Mouse (Mus musculus): ENCODE measurements around the gene Hoxa11. TPM values are rescaled to one million over a fixed set of nuclear protein-coding genes. Genes with fewer than 3 reads are reported as not detected.
A peak's percentile ranks its signal among the peaks of the same experiment; 100 is the strongest.

The Hoxa11 gene
- total and polyA plus RNA-seq, 2 experiments, result not detected

DNA sequence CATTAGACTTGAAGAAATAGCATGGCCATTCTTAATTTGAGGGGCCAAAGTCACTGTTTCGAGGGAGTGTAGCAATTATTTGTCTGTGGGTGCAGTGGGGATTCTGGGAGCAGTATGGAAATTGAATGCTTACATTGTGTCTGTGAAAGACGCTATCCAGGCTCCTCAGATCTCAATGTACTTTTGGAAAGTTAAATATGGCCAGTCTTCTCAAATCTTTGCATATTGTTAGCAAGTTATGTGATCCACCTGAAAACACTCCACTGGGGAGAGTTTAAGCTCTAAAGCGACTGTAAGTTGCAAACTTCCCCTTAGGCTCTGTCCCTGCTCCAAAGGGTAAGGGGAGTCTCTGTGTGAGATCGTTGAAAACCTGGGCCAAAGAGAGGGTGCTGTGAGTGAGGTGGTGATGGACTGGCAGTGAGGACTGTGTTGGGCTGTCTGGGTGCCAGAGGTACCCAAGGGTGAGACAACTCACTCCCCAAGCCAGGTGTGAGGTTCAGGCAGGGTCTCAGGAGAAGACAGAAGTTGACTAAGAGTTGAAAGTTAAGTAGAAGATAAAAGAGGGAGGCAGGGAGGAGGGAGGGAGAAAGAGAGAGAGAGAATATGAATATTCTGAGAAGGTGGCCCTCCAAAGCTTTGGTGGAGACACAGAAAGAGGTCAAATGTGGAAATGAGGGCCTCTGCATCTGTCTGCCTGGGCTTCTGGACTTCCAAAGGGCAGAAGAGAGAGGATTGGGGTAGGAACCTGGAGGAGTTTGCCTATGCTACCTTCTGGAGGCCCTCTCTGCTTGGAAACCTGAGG, 38.5 kb downstream of the Hoxa11 start:
- 28% methylated on average over 4 of the region's 4 CpGs for WGBS
- Histone ChIP-seq H3K27me3 (ENCODE audit: control insufficient read depth, insufficient read depth, low read length) (peaks cover 47% of the 10 kb centered on the region), H3K4me1 (ENCODE audit: control insufficient read depth, insufficient read depth, low read length) (no peaks in the 10 kb centered on the region; the same call in 1 of the 2 replicates), H3K4me3 (ENCODE audit: insufficient read depth, low read depth, low read length) (no peak overlapping the region), H3K79me2 (ENCODE audit: control insufficient read depth, insufficient read depth, low read length) (no peaks in the 10 kb centered on the region), H3K27ac (replicated peaks; ENCODE audit: insufficient read depth, low read depth, low read length) (no peak overlapping the region), H3K9ac (ENCODE audit: low read depth, low read length) (no peak overlapping the region), H3K36me3 (ENCODE audit: control insufficient read depth, insufficient read depth, low read length) (no peaks in the 10 kb centered on the region)
- no peak for DNase-seq (ENCODE audit: extremely low read depth, low read depth, low spot score)
- TF ChIP-seq CTCF (IDR thresholded peaks at IDR 0.05; ENCODE audit: low read depth, low read length), result no peak
- TF ChIP-seq POLR2A (IDR thresholded peaks at IDR 0.05; ENCODE audit: extremely low read depth, insufficient read depth, low read length), result no peak

DNA sequence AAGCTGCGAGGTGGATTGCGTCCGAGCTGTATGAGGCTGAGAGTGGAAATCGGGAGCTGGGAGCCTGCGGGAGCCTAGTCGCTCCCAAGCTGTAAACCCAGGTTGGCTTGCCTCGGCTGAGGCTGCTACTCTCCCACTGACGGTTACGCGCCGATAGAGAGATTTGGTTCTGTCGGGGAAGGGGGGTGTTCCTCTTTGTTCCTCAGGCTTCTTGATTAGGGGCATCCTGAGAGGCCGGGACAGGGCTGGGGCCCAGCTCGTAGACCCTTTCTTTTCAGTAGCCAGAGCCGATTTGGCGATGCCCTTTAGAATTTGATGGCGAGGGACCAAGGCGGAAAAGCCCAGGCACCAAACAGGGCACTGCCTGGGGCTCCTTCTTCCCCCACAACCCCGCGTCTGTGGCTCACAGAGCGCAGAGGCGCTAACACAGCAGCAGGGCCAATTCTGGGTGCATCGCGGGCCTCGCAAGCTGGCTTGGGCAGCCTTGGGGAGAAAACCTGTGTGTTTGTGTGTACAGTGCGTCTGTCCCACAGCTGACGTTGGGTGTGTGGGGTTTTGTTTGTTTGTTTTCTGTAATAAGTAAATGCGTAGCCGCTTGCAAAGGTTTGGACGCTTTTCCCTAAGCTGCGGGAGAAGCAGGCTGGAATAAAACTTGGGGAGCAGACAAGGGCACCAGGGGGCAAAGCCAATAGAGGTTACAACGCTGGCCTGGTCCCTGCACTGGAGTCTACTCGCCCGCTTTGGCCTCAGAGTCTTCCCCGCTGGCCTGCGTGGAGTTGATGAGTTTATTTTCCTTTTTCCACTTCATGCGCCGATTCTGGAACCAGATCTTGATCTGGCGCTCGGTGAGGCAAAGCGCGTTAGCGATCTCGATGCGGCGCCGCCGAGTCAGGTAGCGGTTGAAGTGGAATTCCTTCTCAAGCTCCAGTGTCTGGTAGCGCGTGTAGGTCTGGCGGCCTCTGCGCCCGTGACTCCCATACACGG, 39.7 kb downstream of the Hoxa11 start:
- Histone ChIP-seq H3K4me1 (ENCODE audit: control insufficient read depth, insufficient read depth, low read length) (no peaks in the 10 kb centered on the region; the same call in 1 of the 2 replicates), H3K27me3 (ENCODE audit: control insufficient read depth, insufficient read depth, low read length) (peaks cover 37% of the 10 kb centered on the region), H3K27ac (replicated peaks; ENCODE audit: insufficient read depth, low read depth, low read length) (no peak overlapping the region), H3K9ac (ENCODE audit: low read depth, low read length) (no peak overlapping the region), H3K36me3 (ENCODE audit: control insufficient read depth, insufficient read depth, low read length) (no peaks in the 10 kb centered on the region), H3K79me2 (ENCODE audit: control insufficient read depth, insufficient read depth, low read length) (no peaks in the 10 kb centered on the region), H3K4me3 (ENCODE audit: insufficient read depth, low read depth, low read length) (no peak overlapping the region)
- no peak for TF ChIP-seq POLR2A (IDR thresholded peaks at IDR 0.05; ENCODE audit: extremely low read depth, insufficient read depth, low read length)
- no peak for TF ChIP-seq CTCF (IDR thresholded peaks at IDR 0.05; ENCODE audit: low read depth, low read length)
- 21% methylated on average over 55 of the region's 55 CpGs for WGBS
- DNase-seq (ENCODE audit: extremely low read depth, low read depth, low spot score), result no peak

DNA sequence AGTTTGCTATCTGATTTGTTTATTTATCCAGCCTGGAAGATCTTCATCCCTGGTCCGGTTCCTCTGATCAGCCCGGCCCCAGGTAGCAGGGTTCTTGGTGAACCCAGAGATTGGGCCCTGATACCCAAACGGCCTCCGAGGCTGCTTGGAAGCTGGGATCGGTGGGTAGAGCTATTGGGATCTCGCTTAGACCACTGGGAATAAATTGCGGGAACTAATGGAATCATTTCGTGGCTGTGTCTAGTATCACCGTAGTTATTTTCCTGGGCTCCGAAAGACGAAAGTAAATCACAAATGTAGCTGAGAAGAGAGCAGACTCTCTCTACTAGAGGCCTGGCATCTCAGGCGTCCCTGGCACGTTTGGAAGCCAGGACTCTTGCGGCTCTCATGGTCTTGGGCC, 40.4 kb downstream of the Hoxa11 start:
- Histone ChIP-seq H3K27me3 (ENCODE audit: control insufficient read depth, insufficient read depth, low read length) (peaks cover 36% of the 10 kb centered on the region), H3K9ac (ENCODE audit: low read depth, low read length) (no peak overlapping the region), H3K4me3 (ENCODE audit: insufficient read depth, low read depth, low read length) (no peak overlapping the region), H3K79me2 (ENCODE audit: control insufficient read depth, insufficient read depth, low read length) (no peaks in the 10 kb centered on the region), H3K4me1 (ENCODE audit: control insufficient read depth, insufficient read depth, low read length) (no peaks in the 10 kb centered on the region; the same call in 1 of the 2 replicates), H3K27ac (replicated peaks; ENCODE audit: insufficient read depth, low read depth, low read length) (no peak overlapping the region), H3K36me3 (ENCODE audit: control insufficient read depth, insufficient read depth, low read length) (no peaks in the 10 kb centered on the region)
- TF ChIP-seq CTCF (IDR thresholded peaks at IDR 0.05; ENCODE audit: low read depth, low read length) (no peak), POLR2A (IDR thresholded peaks at IDR 0.05; ENCODE audit: extremely low read depth, insufficient read depth, low read length) (no peak)
- 25% methylated on average over 14 of the region's 14 CpGs for WGBS
- no peak for DNase-seq (ENCODE audit: extremely low read depth, low read depth, low spot score)

DNA sequence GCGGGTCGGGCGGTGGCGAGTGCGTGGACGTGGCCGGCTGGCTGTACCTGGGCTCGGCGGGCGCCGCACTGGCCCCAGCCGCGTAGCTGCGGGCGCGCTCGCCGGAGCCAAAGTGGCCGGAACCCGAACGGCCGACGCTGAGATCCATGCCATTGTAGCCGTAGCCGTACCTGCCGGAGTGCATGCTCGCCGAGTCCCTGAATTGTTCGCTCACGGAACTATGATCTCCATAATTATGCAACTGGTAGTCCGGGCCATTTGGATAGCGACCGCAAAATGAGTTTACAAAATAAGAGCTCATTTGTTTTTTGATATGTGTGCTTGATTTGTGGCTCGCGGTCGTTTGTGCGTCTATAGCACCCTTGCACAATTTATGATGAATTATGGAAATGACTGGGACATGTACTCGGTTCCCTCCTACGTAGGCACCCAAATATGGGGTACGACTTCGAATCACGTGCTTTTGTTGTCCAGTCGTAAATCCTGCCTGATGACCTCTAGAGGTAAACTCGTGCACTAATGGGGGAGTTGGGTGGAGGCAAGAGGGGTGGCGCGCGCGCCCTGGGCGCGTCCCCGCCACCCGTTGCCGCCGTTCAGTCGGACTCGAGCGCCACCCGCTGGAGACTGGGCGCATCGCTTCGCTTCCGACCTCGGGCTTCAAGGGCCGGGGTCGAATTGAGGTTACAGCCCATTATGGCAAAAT, 41.4 kb downstream of the Hoxa11 start, which contains the start of gene Hoxa5:
Gene Hoxa5 (minus strand): TSS at position 538 of the 703 bp plus-strand sequence.
- Histone ChIP-seq H3K79me2 (ENCODE audit: control insufficient read depth, insufficient read depth, low read length) (no peaks in the 10 kb centered on the region), H3K4me3 (ENCODE audit: insufficient read depth, low read depth, low read length) (peak within 1 kb of the TSS; percentile 60), H3K4me1 (ENCODE audit: control insufficient read depth, insufficient read depth, low read length) (no peaks in the 10 kb centered on the region; the same call in 1 of the 2 replicates), H3K9ac (ENCODE audit: low read depth, low read length) (peak within 1 kb of the TSS; percentile 74), H3K27me3 (ENCODE audit: control insufficient read depth, insufficient read depth, low read length) (peaks cover 36% of the 10 kb centered on the region), H3K27ac (replicated peaks; ENCODE audit: insufficient read depth, low read depth, low read length) (peak within 1 kb of the TSS; percentile 26), H3K36me3 (ENCODE audit: control insufficient read depth, insufficient read depth, low read length) (no peaks in the 10 kb centered on the region)
- 4% methylated on average over 65 of the region's 65 CpGs for WGBS
- no peak for TF ChIP-seq POLR2A (IDR thresholded peaks at IDR 0.05; ENCODE audit: extremely low read depth, insufficient read depth, low read length)
- TF ChIP-seq CTCF (IDR thresholded peaks at IDR 0.05; ENCODE audit: low read depth, low read length), result peak; percentile 82
- peak; percentile 43 for DNase-seq (ENCODE audit: extremely low read depth, low read depth, low spot score)

DNA sequence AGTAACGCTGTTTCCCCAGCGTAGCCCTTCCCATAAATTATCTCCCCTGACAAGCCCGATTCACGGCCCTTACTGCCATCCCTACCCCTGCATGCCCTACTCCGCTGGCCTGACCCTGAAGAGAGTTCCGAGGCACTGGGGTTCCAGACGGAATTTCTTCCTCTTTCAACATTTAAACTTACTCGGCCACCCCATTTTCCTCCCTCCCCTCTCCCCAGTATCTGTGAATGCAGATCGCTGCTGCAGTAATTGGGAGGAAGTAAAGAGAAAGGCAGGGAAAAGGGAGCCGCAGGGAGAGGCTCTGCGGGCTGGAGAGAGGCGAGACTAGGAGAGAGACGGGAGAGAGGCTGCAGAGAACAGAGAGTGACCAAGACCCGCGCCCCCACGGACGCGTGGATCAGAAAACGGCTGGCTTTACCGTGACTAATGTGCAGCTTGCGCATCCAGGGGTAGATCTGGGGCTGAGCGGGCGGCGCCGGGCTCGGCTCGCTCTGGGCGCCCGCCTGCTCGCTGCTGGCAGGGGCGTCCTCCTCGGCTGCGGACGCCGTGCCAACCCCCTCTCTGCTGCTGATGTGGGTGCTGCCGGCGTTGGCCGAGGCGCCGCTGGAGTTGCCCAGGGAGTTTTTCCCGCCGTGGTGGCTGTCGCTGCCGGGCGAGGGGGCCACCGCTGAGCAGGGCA, 42.1 kb downstream of the Hoxa11 start:
- WGBS, result 4% methylated on average over 35 of the region's 46 CpGs
- Histone ChIP-seq H3K79me2 (ENCODE audit: control insufficient read depth, insufficient read depth, low read length) (no peaks in the 10 kb centered on the region), H3K9ac (ENCODE audit: low read depth, low read length) (peak overlapping the region; percentile 74), H3K27ac (replicated peaks; ENCODE audit: insufficient read depth, low read depth, low read length) (peak overlapping the region; percentile 26), H3K27me3 (ENCODE audit: control insufficient read depth, insufficient read depth, low read length) (peaks cover 32% of the 10 kb centered on the region), H3K4me3 (ENCODE audit: insufficient read depth, low read depth, low read length) (peak overlapping the region; percentile 60), H3K36me3 (ENCODE audit: control insufficient read depth, insufficient read depth, low read length) (no peaks in the 10 kb centered on the region), H3K4me1 (ENCODE audit: control insufficient read depth, insufficient read depth, low read length) (no peaks in the 10 kb centered on the region; the same call in 1 of the 2 replicates)
- TF ChIP-seq CTCF (IDR thresholded peaks at IDR 0.05; ENCODE audit: low read depth, low read length), result no peak
- TF ChIP-seq POLR2A (IDR thresholded peaks at IDR 0.05; ENCODE audit: extremely low read depth, insufficient read depth, low read length), result no peak
- DNase-seq (ENCODE audit: extremely low read depth, low read depth, low spot score), result no peak

Data from liver, adult 2 months (tissue).